Mouse (Mus musculus) yolk sac, embryonic 10.5 days (tissue): Measurements from ENCODE around the gene Cyp2d10.
A peak's percentile ranks its signal among the peaks of the same experiment; 100 is the strongest.

Source experiments
- DNase-seq: peaks from one replicate; pipeline ENCODE4 v3.0.0-alpha.2; 2017; ENCODE audit warnings: low spot score

Gene Cyp2d10

DNA sequence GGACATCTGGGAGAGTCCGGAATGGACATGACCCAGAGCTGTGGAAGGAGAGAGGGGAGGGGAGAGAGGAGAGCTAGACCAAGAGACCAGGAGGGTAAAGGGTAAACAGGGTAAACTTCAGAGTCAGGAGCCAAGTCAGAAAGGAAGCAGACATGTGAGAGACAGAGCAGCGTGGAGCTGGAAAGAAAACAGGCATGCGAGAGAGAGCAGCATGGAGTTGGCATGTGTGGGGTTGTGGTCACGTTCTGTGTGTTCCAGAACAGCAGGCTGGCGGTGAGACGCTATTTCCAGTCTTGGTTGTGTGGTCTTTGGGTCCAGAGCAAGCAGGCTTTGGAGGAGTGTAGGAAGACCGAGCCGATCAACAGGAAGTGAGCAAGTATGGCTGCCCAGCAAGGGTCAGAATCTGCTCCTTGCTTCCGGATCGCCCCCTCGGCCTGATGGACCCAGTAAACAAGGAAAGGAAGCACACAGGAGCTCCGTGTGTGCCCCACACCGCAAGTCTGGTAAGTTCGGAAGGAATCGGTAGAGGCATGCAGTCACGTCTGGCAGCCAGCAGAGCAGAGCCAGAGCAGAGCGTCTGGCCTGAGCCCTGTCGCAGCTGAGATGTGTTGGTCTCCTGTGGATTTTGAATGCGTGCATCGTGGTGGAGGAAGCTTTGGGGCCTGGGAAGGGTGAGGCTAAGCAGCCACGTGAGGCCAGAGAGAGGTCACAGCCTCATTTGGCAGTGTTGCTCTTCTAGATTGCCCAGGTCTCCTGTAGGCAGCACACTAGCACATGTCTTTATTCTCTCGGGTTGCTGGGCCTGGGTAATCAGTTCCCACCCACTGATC is 48.3 kb downstream of the Cyp2d10 start:
- no peak for DNase-seq

DNA sequence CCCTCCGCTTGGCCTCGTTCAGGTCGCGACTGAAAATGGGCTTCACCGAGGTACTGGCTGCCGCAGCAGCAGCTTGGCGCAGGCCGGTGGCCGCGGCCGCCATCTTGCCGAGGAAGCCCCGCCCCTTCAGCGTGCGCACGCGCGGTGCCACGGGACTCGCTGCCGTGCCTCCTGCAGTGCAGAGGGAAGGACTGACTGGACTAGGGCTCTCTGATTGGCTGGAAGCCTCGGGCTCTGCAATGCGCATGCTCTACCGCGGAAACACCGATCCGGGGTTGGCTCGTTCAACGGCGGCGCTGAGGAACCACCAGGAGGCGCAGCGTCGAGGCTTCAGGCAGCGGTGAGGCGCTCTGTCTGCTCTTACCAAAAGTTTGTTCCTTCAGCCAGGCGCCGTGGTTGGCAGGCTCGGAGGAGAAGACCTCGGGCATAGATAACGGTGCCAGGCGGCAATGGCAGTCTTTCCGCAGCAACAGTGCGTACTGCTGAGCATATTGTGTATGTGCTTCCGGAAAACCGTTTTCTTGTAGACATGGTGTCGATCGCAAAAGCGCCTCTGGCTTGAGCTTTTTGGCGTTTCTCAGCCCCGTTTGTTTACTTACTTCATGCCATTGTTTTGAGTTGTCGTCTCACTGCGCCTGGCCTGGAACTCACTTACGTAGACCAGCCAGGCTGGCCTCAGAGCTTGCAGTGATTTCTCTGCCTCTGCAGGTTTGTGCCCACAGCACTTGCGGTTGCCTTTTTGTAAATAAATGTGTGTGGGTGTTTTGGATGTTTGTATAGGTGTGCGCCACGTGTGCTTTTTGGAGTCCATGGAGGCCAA is 52.7 kb downstream of the Cyp2d10 start, which contains the start of gene Ndufa6:
Gene Ndufa6 (minus strand): TSS at position 197 of the 820 bp plus-strand sequence.
- DNase-seq = peak; percentile 97

DNA sequence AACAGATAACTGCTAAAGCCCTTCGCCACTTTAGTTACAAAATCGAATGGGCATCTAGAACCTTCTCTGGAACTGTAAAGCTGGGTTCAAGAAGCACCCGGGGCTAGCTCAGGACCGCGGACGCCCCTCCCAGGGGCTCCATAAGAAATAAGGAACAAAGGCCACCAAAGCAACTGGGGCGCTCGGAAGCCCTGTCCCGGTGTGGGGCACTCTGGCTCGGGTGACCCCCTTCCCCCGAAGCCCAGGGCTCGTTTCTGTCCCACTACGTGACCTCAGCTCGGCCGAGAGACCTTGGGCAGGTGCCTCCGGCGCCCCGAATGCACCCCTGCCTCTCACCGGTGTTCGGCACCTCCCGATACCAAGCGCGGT is 53.3 kb downstream of the Cyp2d10 start:
- DNase-seq = no peak

- DNase-seq = no peak
These were observed 53.8 kb downstream of the Cyp2d10 start for GRCm38 (mm10) chr15:82353078-82353744.
